Mouse (Mus musculus): ENCODE data around the gene Il6st. TPM values are rescaled to one million over a fixed set of nuclear protein-coding genes. Genes with fewer than 3 reads are reported as not detected.

Gene Il6st
- polyA plus RNA-seq, 1 experiment from 2014 or later: 21.3 TPM

DNA sequence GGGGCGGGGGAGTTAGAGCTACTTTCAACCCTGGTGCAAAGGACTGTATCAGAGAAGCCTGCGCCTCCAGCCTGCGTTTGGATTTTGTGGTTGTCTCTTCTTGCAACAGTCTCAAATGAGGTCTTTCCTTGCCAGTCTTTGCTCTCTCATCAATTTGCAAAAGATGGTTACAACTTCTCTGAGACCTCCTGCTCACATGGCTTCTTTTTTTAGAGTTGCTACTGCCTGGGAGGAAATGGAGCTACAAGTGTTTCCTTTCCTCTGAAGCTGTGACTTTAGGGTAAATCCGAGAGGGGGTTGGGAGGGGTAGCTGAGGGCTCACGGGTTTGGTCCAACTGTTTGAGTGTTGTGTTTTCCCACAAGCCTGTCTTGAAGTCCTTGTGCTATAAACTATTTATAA, 30.6 kb upstream of the Il6st start:
- peaks cover 8% of the 10 kb centered on the region for H3K4me1 ChIP-seq
- 67% methylated on average over 5 of the region's 5 CpGs for WGBS
- DNase-seq (ENCODE audit: low spot score): no peak

DNA sequence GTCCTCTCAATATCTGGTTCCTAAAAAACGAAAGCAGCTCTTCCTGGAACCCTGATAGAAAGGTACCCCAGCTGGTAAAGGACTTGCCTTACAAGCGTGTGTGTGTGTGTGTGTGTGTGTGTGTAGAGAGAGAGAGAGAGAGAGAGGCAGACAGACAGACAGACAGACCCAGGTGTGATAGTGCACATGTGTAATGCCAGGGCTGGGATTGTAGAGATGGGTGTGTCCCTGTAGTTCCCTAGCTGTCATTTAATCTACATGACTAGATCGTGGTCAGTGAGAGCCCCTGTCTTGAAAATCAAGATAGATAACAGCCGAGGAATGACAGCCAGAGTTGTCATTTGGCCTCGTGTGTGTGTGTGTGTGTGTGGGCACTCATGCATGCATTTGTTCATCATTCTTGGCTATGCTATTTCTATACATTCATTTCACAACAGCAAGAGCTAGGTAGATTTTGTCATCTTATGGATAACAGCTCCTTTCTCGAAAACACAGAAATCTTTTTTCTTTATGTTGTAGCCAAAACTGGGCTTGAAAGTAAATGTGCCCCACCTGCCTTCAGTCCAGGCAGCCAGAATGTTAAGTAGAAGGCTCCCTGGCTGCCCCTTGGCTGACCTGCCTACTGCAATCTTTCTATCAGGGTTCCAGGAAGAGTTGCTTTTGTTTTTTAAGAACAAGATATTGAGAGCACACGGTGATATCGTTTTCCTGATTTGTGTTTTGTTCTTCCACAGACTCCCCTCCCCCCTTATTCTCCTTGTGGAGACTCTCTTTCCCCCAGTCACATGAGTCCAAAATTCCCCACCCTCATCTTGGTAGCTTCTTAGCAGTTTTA, 28.4 kb upstream of the Il6st start:
- Histone ChIP-seq H3K36me3 (no peaks in the 10 kb centered on the region), H3K27me3 (ENCODE audit: low read depth, poor library complexity, severe bottlenecking) (no peaks in the 10 kb centered on the region), H3K9me3 (replicated peaks) (no peaks in the 10 kb centered on the region), H3K27ac (no peak overlapping the region), H3K4me1 (peaks cover 21% of the 10 kb centered on the region), H3K4me3 (no peak overlapping the region)
- no peak for DNase-seq (ENCODE audit: low spot score)
- 80% methylated on average over 8 of the region's 8 CpGs for WGBS

More for the DNA sequence above, 30.6 kb upstream of the Il6st start:
- no peak overlapping the region for H3K4me3 ChIP-seq
- H3K9me3 ChIP-seq (replicated peaks): no peaks in the 10 kb centered on the region
- no peak overlapping the region; the same call in 1 of the 2 replicates for H3K27ac ChIP-seq
- H3K27me3 ChIP-seq (ENCODE audit: low read depth, poor library complexity, severe bottlenecking): no peaks in the 10 kb centered on the region
- H3K36me3 ChIP-seq: no peaks in the 10 kb centered on the region

DNA sequence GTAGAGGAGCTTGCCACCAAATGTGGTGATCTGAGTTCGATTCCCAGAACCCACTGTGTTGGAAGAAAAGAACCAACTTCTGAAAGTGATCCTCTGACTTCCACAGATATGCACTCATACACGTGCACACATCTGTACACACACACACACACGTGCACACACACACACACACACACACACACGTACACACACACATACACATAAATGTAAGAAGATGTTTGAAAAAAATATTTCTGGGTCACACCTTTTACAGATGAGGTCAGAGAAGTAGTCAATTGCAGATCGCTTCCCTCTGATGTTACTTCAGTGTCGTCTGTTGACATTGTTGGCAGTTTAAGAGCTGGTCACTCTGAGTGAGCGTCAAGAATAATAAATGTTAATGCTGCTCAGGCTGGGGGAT, 27.6 kb upstream of the Il6st start:
- Histone ChIP-seq H3K27me3 (ENCODE audit: low read depth, poor library complexity, severe bottlenecking) (no peaks in the 10 kb centered on the region), H3K27ac (no peak overlapping the region), H3K36me3 (no peaks in the 10 kb centered on the region), H3K9me3 (replicated peaks) (no peaks in the 10 kb centered on the region), H3K4me3 (no peak overlapping the region), H3K4me1 (peaks cover 21% of the 10 kb centered on the region)
- no peak for DNase-seq (ENCODE audit: low spot score)
- 83% methylated on average over 7 of the region's 7 CpGs for WGBS

DNA sequence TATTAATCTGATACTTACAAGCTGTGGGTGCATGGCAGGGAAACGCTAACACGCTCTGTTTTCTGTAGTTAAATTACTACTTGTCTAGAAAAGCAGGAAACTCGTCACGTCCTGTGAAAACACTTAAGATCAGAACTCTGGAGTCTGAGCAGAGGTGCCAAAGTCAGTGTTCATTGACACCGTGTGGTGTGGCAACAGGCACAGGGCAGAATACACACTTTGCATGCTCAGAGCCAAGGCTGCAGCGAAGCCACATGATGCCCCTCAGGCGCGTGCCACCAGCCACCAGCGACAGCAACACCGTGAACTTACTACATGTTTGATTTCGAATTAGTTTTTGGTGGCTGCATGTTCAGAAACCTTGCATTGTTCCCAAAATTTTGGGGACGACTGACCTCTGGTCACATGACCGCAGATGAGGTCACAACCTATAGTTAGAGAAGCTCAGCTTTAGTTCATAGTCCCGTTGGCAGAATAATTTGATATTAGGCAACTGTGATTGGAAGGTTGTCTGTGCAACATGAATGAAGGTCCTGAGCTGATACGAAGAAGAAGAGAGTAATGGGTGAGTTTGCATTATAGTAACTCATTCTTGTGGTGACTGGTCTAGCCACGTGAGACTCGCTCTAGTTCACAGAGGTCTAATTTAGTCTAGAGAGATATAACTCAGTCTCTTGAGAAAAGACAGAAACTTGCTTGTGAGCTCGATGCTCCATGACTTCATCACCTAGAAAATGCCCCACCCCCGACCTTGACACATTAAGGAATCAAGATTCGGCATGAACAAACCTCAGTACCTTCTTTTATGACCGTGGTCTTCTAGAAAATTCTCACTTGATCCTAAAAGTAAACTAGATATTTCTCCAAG, 25.6 kb upstream of the Il6st start:
- H3K27ac ChIP-seq: no peak overlapping the region
- H3K36me3 ChIP-seq: no peaks in the 10 kb centered on the region
- H3K4me3 ChIP-seq: no peak overlapping the region
- WGBS: 95% methylated on average over 21 of the region's 21 CpGs
- H3K4me1 ChIP-seq: peaks cover 22% of the 10 kb centered on the region
- DNase-seq (ENCODE audit: low spot score): no peak
- no peaks in the 10 kb centered on the region for H3K9me3 ChIP-seq (replicated peaks)
- no peaks in the 10 kb centered on the region for H3K27me3 ChIP-seq (ENCODE audit: low read depth, poor library complexity, severe bottlenecking)

DNA sequence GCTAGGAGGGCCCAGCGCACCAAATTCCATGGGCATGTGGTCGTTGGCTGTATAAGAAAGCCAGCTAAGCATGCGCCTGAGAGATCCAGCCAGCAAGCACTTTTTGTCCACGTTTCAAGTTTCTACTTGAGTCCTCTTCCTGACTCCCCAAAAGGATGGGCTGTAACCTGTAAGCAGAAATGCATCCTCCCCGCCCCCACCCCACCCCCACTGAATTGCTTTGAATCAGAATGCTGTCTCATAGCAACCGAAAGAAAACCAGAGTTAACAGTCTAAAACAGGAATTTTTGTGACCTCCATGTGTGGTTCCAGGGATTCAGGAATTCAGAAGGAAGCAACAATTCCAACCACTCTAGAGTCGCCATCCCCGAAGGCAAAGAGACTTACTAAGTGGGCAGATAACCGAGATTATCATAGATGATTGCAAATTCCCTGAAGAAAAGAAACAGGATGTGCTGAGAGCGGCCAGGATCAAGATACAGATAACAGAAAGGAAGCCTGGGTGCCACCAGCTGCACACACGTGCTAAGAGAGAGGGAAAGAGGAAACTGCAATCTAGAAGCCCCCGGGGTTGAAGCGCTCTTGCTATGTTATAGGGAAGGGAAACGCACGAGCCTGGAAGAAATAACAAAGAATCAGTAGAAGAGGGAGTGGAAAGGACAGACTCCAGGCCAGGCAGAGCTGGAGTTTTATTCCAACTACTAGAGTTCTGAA, 24.6 kb upstream of the Il6st start:
- no peaks in the 10 kb centered on the region for H3K36me3 ChIP-seq
- 50% methylated on average over 15 of the region's 15 CpGs for WGBS
- peak; percentile 33 for DNase-seq (ENCODE audit: low spot score)
- H3K27ac ChIP-seq: peak overlapping the region; percentile 72
- peaks cover 18% of the 10 kb centered on the region for H3K4me1 ChIP-seq
- no peaks in the 10 kb centered on the region for H3K27me3 ChIP-seq (ENCODE audit: low read depth, poor library complexity, severe bottlenecking)
- peak overlapping the region; percentile 28 for H3K4me3 ChIP-seq
- no peaks in the 10 kb centered on the region for H3K9me3 ChIP-seq (replicated peaks)

DNA sequence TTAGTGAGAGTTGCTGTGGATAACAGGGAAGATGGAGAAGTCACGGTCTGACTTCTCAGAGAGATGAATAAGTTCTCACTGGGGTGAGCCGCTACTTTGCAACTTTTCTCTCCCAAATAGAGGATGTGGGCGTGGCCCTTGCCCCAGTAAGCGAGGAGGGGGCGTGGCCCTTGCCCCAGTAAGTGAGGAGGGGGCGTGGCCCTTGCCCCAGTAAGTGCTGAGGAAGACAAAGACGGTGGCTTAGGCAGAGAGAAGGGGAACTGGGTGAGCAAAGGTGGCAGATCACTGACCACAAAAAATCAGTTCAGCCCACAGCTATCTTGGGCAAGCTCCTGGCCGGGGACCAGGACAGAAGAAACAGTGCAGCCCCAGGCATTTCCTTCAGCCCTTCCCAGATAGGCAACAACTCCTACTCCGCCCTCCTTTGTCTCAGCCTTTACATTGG, 23.9 kb upstream of the Il6st start:
- Histone ChIP-seq H3K36me3 (no peaks in the 10 kb centered on the region), H3K27ac (peak overlapping the region; percentile 72), H3K27me3 (ENCODE audit: low read depth, poor library complexity, severe bottlenecking) (no peaks in the 10 kb centered on the region), H3K4me1 (peaks cover 18% of the 10 kb centered on the region), H3K9me3 (replicated peaks) (no peaks in the 10 kb centered on the region), H3K4me3 (peak overlapping the region; percentile 28)
- peak; percentile 67 for DNase-seq (ENCODE audit: low spot score)
- WGBS: 27% methylated on average over 9 of the region's 9 CpGs

DNA sequence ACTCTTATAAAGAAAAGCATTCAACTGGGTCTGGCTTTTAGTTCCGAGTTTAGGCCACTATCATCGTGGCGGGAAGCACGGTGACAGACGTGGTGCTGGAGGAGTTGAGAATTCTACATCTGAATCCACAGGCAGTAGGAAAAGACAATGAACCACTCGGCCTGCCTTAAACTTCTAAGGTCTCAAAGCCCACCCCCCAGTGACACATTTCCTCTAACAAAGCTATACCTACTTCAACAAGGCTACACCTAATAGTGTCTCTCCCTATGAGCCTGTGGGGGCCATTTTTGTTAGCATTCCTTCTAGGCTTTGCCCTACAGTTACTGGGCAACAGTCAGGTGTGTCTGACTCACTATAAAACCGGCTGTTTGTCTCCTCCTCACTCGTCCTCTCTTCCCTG, 23.2 kb upstream of the Il6st start:
- Histone ChIP-seq H3K9me3 (replicated peaks) (no peaks in the 10 kb centered on the region), H3K27me3 (ENCODE audit: low read depth, poor library complexity, severe bottlenecking) (no peaks in the 10 kb centered on the region), H3K4me3 (no peak overlapping the region), H3K27ac (no peak overlapping the region), H3K4me1 (peaks cover 18% of the 10 kb centered on the region), H3K36me3 (no peaks in the 10 kb centered on the region)
- DNase-seq (ENCODE audit: low spot score): no peak
- WGBS: 83% methylated on average over 8 of the region's 8 CpGs

DNA sequence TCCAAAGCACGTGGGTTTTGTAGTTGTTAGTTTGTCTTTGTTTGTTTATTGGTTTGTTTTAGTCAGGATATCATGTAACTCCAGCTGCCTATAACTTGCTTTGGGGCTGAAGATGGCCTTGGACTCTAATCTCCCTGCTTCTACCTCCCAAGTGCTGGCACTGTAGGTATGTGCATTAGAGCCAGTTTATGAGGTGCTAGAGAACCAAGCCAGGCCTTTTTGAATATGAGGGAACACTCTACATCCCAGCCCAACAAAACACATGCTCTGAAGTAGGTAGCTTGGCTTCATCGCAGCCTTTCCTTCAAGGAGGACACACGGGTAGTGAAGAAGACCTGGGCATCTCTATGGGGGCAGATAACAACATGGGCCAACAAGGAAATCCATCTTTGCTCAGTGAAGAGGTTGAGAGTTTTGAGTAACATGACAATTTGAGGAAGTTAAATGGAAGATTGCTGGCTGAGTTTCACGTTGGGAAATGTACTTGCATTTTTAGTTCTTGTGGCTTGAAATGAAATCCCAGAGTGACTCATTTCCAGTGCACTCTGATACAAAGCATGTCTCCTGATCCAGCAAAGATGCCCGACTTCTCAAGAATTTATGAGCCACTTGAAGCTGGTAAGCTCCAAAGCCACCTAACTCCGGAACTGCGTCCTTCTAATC, 20.9 kb upstream of the Il6st start:
- Histone ChIP-seq H3K27me3 (ENCODE audit: low read depth, poor library complexity, severe bottlenecking) (no peaks in the 10 kb centered on the region), H3K9me3 (replicated peaks) (no peaks in the 10 kb centered on the region), H3K4me1 (peaks cover 18% of the 10 kb centered on the region), H3K4me3 (no peak overlapping the region), H3K36me3 (no peaks in the 10 kb centered on the region), H3K27ac (no peak overlapping the region)
- no peak for DNase-seq (ENCODE audit: low spot score)
- WGBS: 85% methylated on average over 7 of the region's 7 CpGs

DNA sequence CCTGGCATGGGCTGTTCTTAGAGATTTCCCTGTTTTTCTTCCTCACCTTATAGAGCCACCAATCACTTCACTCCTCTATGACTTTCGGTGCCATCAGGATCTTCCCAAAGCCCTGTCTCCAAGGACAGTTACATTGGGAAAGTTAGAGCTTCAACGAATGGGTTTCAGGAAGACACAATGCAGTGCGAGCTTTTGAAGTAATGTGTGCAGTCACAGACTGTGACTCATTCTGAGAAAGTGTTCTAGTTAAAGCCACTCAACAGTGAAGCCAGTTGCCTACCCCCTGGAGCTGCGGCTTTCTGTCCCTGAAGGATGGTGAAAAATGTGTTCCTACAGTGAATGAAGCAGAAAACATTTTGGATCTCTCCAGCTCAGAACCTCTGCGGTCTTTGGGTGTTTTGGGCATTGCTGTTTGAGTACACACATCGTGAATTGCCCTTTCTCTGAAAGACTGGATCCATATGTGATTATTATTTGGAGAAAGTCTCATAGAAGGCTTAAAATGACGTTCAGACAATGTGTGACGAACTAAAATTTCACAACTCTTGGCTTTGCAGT, 16.7 kb upstream of the Il6st start:
- Histone ChIP-seq H3K4me3 (no peak overlapping the region), H3K36me3 (no peaks in the 10 kb centered on the region), H3K9me3 (replicated peaks) (no peaks in the 10 kb centered on the region), H3K27ac (no peak overlapping the region), H3K27me3 (ENCODE audit: low read depth, poor library complexity, severe bottlenecking) (no peaks in the 10 kb centered on the region), H3K4me1 (peaks cover 5% of the 10 kb centered on the region; the same call in 1 of the 2 replicates)
- no peak for DNase-seq (ENCODE audit: low spot score)
- WGBS: 90% methylated on average over 8 of the region's 8 CpGs

DNA sequence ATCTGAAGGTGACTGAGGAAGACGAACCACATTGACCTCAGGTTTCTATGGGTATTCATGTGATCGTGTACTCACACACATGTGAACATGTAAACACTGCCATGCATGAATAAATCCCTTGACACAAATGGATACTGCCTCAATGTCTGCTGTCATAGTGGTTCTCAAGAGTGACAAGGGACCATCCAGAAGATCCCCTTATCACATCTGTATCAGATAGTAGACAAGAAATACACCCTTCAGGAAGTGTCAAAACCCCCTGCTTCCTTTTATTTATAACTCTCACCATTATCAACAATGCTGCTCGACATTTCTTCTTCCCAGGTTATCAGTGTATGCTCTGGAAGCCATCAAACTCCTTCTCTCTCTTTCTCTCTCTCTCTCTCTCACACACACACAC, 13.7 kb upstream of the Il6st start:
- H3K4me1 ChIP-seq: no peaks in the 10 kb centered on the region
- H3K9me3 ChIP-seq (replicated peaks): no peaks in the 10 kb centered on the region
- no peak for DNase-seq (ENCODE audit: low spot score)
- no peaks in the 10 kb centered on the region for H3K36me3 ChIP-seq
- no peak overlapping the region for H3K27ac ChIP-seq
- 75% methylated on average over 3 of the region's 3 CpGs for WGBS
- H3K4me3 ChIP-seq: no peak overlapping the region
- no peaks in the 10 kb centered on the region for H3K27me3 ChIP-seq (ENCODE audit: low read depth, poor library complexity, severe bottlenecking)

DNA sequence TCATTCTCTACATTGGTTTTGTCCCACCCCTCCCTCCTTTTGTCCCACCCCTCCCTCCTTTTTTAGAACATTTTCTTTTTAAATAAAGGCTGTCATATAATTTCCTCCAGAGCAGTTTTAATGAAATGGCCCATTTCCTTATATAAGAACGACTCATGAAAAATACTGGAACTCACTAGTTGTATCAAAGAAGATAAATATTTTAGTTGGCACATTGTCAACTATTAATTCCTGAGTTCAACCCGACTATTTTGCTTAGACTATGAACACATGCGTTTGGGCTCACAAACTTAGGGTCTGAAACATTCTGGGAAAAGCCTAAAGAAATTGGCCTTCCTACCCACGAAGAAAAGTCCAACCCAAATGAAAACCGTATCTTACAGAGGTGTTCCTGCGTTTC, 6.5 kb upstream of the Il6st start:
- Histone ChIP-seq H3K4me3 (no peak overlapping the region), H3K4me1 (no peaks in the 10 kb centered on the region), H3K27me3 (ENCODE audit: low read depth, poor library complexity, severe bottlenecking) (no peaks in the 10 kb centered on the region), H3K27ac (no peak overlapping the region), H3K36me3 (no peaks in the 10 kb centered on the region), H3K9me3 (replicated peaks) (no peaks in the 10 kb centered on the region)
- DNase-seq (ENCODE audit: low spot score): no peak
- WGBS: 91% methylated on average over 6 of the region's 6 CpGs

DNA sequence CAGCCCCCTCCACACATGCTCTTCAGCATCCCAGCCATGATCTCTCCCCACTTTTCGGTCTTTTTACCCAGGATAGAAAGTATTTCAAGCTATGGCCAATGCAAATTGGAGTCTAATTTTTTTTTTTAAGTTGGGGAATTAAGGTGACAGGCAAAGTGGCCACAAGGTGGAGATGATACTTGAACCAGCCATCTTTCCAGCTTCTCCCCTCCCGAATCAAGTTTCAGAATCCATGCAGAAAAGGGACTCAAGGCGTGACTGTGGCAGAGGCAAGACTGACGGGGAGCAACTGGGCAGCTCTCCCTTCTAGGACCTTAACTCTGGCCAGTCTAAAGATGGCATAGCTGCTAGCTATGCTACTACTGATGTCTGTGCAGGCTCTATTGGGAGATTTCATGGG, 5.9 kb upstream of the Il6st start:
- Histone ChIP-seq H3K36me3 (no peaks in the 10 kb centered on the region), H3K27ac (no peak overlapping the region), H3K27me3 (ENCODE audit: low read depth, poor library complexity, severe bottlenecking) (no peaks in the 10 kb centered on the region), H3K4me1 (no peaks in the 10 kb centered on the region; the same call in 1 of the 2 replicates), H3K4me3 (no peak overlapping the region), H3K9me3 (replicated peaks) (no peaks in the 10 kb centered on the region)
- DNase-seq (ENCODE audit: low spot score): no peak
- 81% methylated on average over 4 of the region's 4 CpGs for WGBS

All from limb, embryonic 10.5 days (tissue).